Mouse (Mus musculus) E14TG2a.4 (cell line): ENCODE measurements around the gene Pde5a.

Experiments used
- CTCF ChIP-seq: conservative IDR thresholded peaks from 2 replicates; pipeline ENCODE4 v1.5.1; 2014; ENCODE audit warnings: low read length
- NANOG ChIP-seq: IDR thresholded peaks from 2 replicates; pipeline ENCODE4 v1.6.1; 2014; ENCODE audit warnings: borderline replicate concordance, low read length, mixed read lengths

DNA sequence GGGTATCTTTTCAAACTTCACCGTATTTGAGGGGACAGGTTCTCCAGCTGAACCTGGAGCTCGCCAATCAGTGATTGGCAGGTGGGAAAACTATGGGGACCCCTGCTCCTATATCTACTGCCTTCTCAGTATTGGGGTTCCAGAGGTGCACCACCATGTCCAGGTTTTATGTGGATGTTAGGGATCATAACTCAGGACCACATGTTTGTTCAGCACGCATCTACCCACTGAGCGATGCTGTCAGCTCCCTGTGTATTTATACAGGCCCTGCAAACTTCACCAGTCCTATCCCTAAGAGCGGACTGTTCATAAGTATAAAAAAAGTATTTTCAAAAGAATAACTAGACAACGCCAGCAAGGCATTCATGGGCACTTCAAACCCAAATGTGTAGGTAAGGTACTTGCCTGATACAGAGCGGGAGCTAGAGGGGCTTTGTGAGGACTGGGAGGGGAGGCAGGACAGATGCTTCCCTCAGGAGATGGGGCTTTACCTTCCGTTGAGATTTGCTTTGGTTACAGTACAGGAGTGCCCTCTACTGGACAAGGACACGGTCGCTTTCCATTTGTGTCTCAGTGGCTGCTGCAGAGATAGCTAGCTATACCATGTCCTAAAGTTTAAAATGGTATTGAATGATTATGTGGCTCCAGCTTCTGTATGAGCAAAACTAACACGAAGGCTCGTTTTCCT is 175.1 kb downstream of the Pde5a start:
- TF ChIP-seq CTCF (peak; percentile 49), NANOG (no peak)
